Mouse (Mus musculus) liver, embryonic 14.5 days (tissue): ENCODE results near the gene Isy1. TPM values are rescaled to one million over a fixed set of nuclear protein-coding genes. Genes with fewer than 3 reads are reported as not detected.

Experiments
- ATAC-seq: fragments of 200-750 bp; cut with Nextera tagmentation; 2 replicates; pipeline ENCODE4 v1.8.0; 2017; ENCODE audit warnings: moderate number of reproducible peaks, mild to moderate bottlenecking, moderate library complexity; ENCODE audit not compliant: insufficient read depth
- DNase-seq, 3 experiments: peaks; one replicate each; pipeline ENCODE4 v3.0.0-alpha.2; 2012 to 2013; ENCODE audit warnings: low read depth in 3 of 3, low spot score in 3 of 3
- H3K27ac ChIP-seq: fragments of 300-500 bp; sonication (generic); 2 replicates; pipeline ENCODE4 v1.5.1; 2014; ENCODE audit warnings: moderate library complexity, mild to moderate bottlenecking, control low read depth, inconsistent platforms
- H3K27me3 ChIP-seq: fragments of 300-500 bp; sonication (generic); 2 replicates; pipeline ENCODE4 v1.6.1; 2014; ENCODE audit warnings: mild to moderate bottlenecking, low read length, moderate library complexity; ENCODE audit not compliant: control insufficient read depth, insufficient read depth
- H3K36me3 ChIP-seq: fragments of 300-500 bp; sonication (generic); replicated peaks from 2 replicates; pipeline ENCODE4 v1.6.1; 2014; ENCODE audit warnings: low read depth; ENCODE audit not compliant: control insufficient read depth, insufficient read depth
- H3K4me1 ChIP-seq, 2 experiments: fragments of 200-500 bp in 1 of 2; fragments of 300-500 bp in 1 of 2; sonication (generic) in 1 of 2; replicated peaks; 2 replicates each; pipeline ENCODE4 v1.6.1; 2012 to 2014; ENCODE audit warnings: antibody characterized with exemption in 1 of 2, inconsistent platforms in 1 of 2, low read length in 1 of 2; ENCODE audit not compliant: control insufficient read depth in 2 of 2, insufficient read depth in 2 of 2
- H3K4me2 ChIP-seq: fragments of 300-500 bp; sonication (generic); 2 replicates; pipeline ENCODE4 v1.6.1; 2014; ENCODE audit warnings: low read depth, mild to moderate bottlenecking, control low read depth, moderate library complexity
- H3K4me3 ChIP-seq, 2 experiments: fragments of 200-500 bp in 1 of 2; fragments of 300-500 bp in 1 of 2; sonication (generic) in 1 of 2; 2 replicates each; pipeline ENCODE4 v1.5.1; 2012 to 2014; ENCODE audit warnings: low read depth in 2 of 2, low read length in 2 of 2, mild to moderate bottlenecking in 2 of 2, control low read depth in 1 of 2, inconsistent platforms in 1 of 2, moderate library complexity in 1 of 2; ENCODE audit not compliant: insufficient read depth in 1 of 2
- H3K9ac ChIP-seq: fragments of 300-500 bp; sonication (generic); replicated peaks from 2 replicates; pipeline ENCODE4 v1.6.1; 2014; ENCODE audit warnings: mild to moderate bottlenecking, control low read depth, moderate library complexity
- H3K9me3 ChIP-seq: fragments of 300-500 bp; sonication (generic); 2 replicates; pipeline ENCODE4 v1.6.1; 2016; ENCODE audit warnings: low read length, mixed read lengths; ENCODE audit not compliant: control insufficient read depth
- CTCF ChIP-seq: IDR thresholded peaks from 2 replicates; pipeline ENCODE4 v1.5.1; 2016; ENCODE audit warnings: antibody characterized with exemption, low read depth, control low read depth
- EP300 ChIP-seq: IDR thresholded peaks from 2 replicates; pipeline ENCODE4 v1.6.1; 2016; ENCODE audit warnings: antibody characterized with exemption, low read depth
- whole genome bisulfite sequencing: fragments of 180-500 bp; shearing (Covaris S2); extraction: QIAGEN DNeasy Blood & Tissue Kit; methylation state at CpG from one replicate; pipeline ENCODE4 v1.1.7; 2014; ENCODE audit not compliant: insufficient replicate concordance; 5-methylcytosine and 5-hydroxymethylcytosine counted together
- polyA plus RNA-seq, 2 experiments: library from polyadenylated mRNA; depleted of rRNA in 1 of 2; stranded (reverse) in 1 of 2; unstranded in 1 of 2; fragments of >200 nt; fragmentation: Nextera tagmentation in 1 of 2; extraction: Ambion mirVana in 1 of 2; gene quantifications; 2 replicates each; pipeline versions ENCODE4 v1.2.1 to v1.2.3; 2012 to 2014

Gene Isy1
- polyA plus RNA-seq, 2 experiments: 16.9 to 34.0 TPM

DNA sequence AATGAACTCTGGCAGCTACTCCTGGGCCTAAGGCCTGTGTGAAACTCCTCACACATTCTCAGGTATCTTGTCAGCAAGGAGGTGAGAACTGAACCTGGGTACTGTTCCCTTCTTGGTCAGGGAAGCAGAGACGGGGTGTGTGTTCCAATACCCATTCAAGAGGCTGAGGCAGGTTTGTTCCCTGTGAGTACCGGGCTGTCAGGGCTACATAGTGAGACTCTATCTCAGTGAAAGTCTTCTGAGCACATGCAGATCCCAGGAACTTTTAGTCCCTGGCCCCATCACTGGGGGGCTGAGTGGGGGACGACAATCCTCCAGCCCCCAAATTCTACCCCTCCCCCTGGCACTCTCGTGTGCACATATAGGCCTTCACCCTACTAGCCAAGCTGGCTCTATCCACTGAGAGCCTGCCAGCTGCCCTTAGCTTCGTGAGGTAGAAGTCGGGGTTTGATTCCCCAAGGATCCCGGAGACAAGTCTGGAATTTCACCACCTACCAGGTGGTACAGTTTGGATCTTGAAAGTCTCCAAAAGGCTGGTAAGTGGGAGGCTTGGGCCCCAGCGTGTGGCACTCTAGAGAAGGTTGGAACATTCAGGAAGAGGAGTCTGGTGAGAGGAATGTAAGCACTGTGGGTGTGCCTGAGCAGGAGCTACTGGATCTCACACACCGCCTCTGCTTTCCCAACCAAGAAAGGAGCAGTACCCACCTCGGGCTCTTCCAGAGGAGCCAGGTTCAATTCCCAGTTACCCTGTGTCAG lies 57.9 kb downstream of the Isy1 start:
- Histone ChIP-seq H3K9me3 (no peaks in the 10 kb centered on the region), H3K36me3 (no peaks in the 10 kb centered on the region), H3K4me2 (no peak overlapping the region), H3K27ac (no peak overlapping the region), H3K27me3 (no peaks in the 10 kb centered on the region), H3K9ac (no peak overlapping the region), H3K4me3 (no peak overlapping the region), H3K4me1 (peaks cover 21 to 34% of the 10 kb centered on the region in 2 experiments)
- no peak for DNase-seq
- TF ChIP-seq EP300: no peak
- TF ChIP-seq CTCF: no peak
- no peak for ATAC-seq
- WGBS: 79% methylated on average over 10 of the region's 10 CpGs

DNA sequence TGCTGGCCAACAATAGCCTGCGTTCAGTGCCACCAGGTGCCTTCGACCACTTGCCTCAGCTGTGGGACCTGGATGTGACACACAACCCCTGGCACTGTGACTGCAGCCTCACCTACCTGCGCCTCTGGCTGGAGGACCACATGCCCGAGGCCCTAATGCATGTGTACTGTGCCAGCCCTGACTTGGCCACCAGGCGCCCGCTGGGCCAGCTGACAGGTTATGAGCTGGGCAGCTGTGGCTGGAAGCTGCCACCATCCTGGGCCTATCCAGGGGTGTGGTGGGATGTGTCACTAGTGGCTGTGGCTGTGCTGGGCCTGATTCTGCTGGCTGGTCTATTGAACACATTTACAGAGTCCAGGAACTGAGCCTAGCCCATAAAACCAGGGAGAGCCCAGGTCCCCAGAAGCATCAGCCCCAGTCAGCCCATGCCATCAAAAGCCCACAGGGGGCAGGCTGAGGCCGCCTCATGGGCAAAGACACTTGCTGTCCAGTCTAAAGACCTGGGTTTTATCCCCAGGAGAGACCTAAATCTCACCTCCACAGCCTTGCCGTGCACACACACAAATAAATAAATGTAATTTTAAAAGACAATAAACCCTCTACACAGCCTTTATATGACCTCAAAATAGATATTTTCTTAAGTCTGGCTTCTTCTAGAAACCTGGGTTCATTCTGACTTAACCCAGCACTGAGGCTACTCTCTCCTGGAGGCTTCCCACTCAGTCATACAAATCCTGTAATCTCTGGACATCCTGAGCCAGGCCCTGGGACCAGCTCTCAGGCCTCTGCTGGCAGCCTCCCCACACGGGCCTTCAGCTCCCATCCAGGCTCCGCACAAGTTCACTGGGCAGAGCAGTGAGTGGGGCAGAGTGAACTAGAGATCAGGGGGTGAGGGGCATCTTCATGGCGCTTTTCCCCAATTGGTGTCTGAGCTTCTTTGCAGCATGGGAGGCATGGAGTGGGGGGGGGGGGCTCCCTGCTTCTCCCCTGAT lies 59.1 kb downstream of the Isy1 start:
- H3K4me2 ChIP-seq: no peak overlapping the region

GRCm38 (mm10) chr6:87778294-87779173 lies 60.1 kb downstream of the Isy1 start:
- no peak for TF ChIP-seq CTCF
- no peak for TF ChIP-seq EP300
- Histone ChIP-seq H3K4me3 (no peak overlapping the region), H3K27me3 (no peaks in the 10 kb centered on the region), H3K9ac (peak overlapping the region; percentile 1; the same call in 1 of the 2 replicates), H3K4me1 (peaks cover 21 to 34% of the 10 kb centered on the region in 2 experiments), H3K9me3 (no peaks in the 10 kb centered on the region), H3K36me3 (no peaks in the 10 kb centered on the region), H3K27ac (peak overlapping the region; percentile 54), H3K4me2 (peak overlapping the region; percentile 77; the same call in 1 of the 2 replicates)
- 49% methylated on average over 11 of the region's 11 CpGs for WGBS
- no peak for DNase-seq
- no peak for ATAC-seq

More for the DNA sequence above, 59.1 kb downstream of the Isy1 start:
- Histone ChIP-seq H3K4me1 (peaks cover 23 to 37% of the 10 kb centered on the region in 2 experiments), H3K9ac (no peak overlapping the region), H3K9me3 (no peaks in the 10 kb centered on the region), H3K27me3 (no peaks in the 10 kb centered on the region), H3K27ac (no peak overlapping the region; the same call in 1 of the 2 replicates), H3K36me3 (no peaks in the 10 kb centered on the region), H3K4me3 (no peak overlapping the region)
- WGBS: 85% methylated on average over 11 of the region's 11 CpGs
- ATAC-seq (no peak), DNase-seq (no peak)
- peak; percentile 57 for TF ChIP-seq CTCF
- TF ChIP-seq EP300: no peak

DNA sequence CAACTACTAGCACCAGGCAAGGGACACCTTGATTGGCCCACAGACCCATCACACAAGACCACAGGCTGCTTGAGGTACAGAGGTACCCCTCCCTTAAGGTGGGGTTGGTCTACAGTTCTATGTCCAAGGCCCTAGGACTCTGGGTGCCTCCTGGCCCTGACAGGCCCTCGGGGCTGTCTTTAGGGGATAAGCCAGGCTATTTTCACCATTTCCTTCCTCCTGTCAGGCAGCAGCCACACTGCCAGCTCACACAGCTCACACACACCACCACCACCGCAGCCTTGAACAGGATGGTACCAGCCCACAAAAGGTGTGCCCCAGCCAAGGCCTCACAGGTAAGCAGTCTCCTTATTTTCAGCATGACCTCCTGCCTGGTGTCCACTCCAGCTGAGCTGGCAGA lies 60.8 kb downstream of the Isy1 start, which contains the start of gene Gp9:
TSS of gene Gp9 (plus strand) at position 231 of the 400 bp plus-strand sequence.
- H3K9me3 ChIP-seq: no peaks in the 10 kb centered on the region
- peaks cover 21 to 31% of the 10 kb centered on the region in 2 experiments for H3K4me1 ChIP-seq
- H3K27me3 ChIP-seq: no peaks in the 10 kb centered on the region
- H3K9ac ChIP-seq: peak within 1 kb of the TSS; percentile 80
- 38% methylated on average over 2 of the region's 2 CpGs for WGBS
- H3K4me2 ChIP-seq: peak within 1 kb of the TSS; percentile 77
- no peaks in the 10 kb centered on the region for H3K36me3 ChIP-seq
- H3K4me3 ChIP-seq: peak within 1 kb of the TSS; percentile 47
- ATAC-seq (no peak), DNase-seq (no peak)
- H3K27ac ChIP-seq: peak within 1 kb of the TSS; percentile 97
- TF ChIP-seq EP300 (no peak), CTCF (no peak)
